Mouse (Mus musculus): ENCODE data around the gene Nkx2-3. TPM values are rescaled to one million over a fixed set of nuclear protein-coding genes. Genes with fewer than 3 reads are reported as not detected.

Nkx2-3 gene
- polyA plus RNA-seq, 1 experiment from 2014 or later, result 31.4 TPM

- Histone ChIP-seq H3K4me3 (replicated peaks) (no peak overlapping the region), H3K9ac (no peak overlapping the region), H3K4me1 (no peaks in the 10 kb centered on the region), H3K9me3 (no peaks in the 10 kb centered on the region), H3K36me3 (no peaks in the 10 kb centered on the region), H3K27ac (no peak overlapping the region), H3K4me2 (no peak overlapping the region), H3K27me3 (replicated peaks) (0 out of 2 replicates have a peak, but pooled peaks cover 5% of the 10 kb centered on the region)
- 42% methylated on average over 4 of the region's 4 CpGs for WGBS
- ATAC-seq (ENCODE audit: insufficient read depth, low FRiP score, low read depth), result no peak
Measured at GRCm38 (mm10) chr19:43629088-43629487, 17.0 kb downstream of the Nkx2-3 start.

GRCm38 (mm10) chr19:43630466-43631251, 18.5 kb downstream of the Nkx2-3 start:
- Histone ChIP-seq H3K4me1 (no peaks in the 10 kb centered on the region), H3K9me3 (no peaks in the 10 kb centered on the region), H3K9ac (no peak overlapping the region), H3K27me3 (replicated peaks) (0 out of 2 replicates have a peak, but pooled peaks cover 5% of the 10 kb centered on the region), H3K27ac (no peak overlapping the region), H3K36me3 (no peaks in the 10 kb centered on the region), H3K4me2 (no peak overlapping the region), H3K4me3 (replicated peaks) (no peak overlapping the region)
- 27% methylated on average over 12 of the region's 12 CpGs for WGBS
- peak; percentile 56; the same call in 1 of the 2 replicates for ATAC-seq (ENCODE audit: insufficient read depth, low FRiP score, low read depth)

GRCm38 (mm10) chr19:43641833-43642232, 29.7 kb downstream of the Nkx2-3 start:
- no peaks in the 10 kb centered on the region for H3K9me3 ChIP-seq
- H3K27me3 ChIP-seq (replicated peaks), result 0 out of 2 replicates have a peak, but pooled peaks cover 2% of the 10 kb centered on the region
- H3K9ac ChIP-seq, result no peak overlapping the region
- no peaks in the 10 kb centered on the region for H3K36me3 ChIP-seq
- peak; percentile 50; the same call in 1 of the 2 replicates for ATAC-seq (ENCODE audit: insufficient read depth, low FRiP score, low read depth)
- peak overlapping the region; percentile 44; the same call in 1 of the 2 replicates for H3K27ac ChIP-seq
- 59% methylated on average over 11 of the region's 11 CpGs for WGBS
- H3K4me1 ChIP-seq, result 0 out of 2 replicates have a peak, but pooled peaks cover 7% of the 10 kb centered on the region
- no peak overlapping the region for H3K4me2 ChIP-seq
- no peak overlapping the region for H3K4me3 ChIP-seq (replicated peaks)

GRCm38 (mm10) chr19:43642843-43643242, 30.7 kb downstream of the Nkx2-3 start:
- Histone ChIP-seq H3K27me3 (replicated peaks) (0 out of 2 replicates have a peak, but pooled peaks cover 2% of the 10 kb centered on the region), H3K4me3 (replicated peaks) (no peak overlapping the region), H3K9me3 (no peaks in the 10 kb centered on the region), H3K36me3 (no peaks in the 10 kb centered on the region), H3K27ac (no peak overlapping the region), H3K4me2 (no peak overlapping the region), H3K4me1 (0 out of 2 replicates have a peak, but pooled peaks cover 7% of the 10 kb centered on the region), H3K9ac (no peak overlapping the region)
- no peak for ATAC-seq (ENCODE audit: insufficient read depth, low FRiP score, low read depth)
- 73% methylated on average over 9 of the region's 9 CpGs for WGBS

- Histone ChIP-seq H3K27me3 (replicated peaks) (no peaks in the 10 kb centered on the region), H3K4me2 (no peak overlapping the region), H3K4me3 (replicated peaks) (no peak overlapping the region), H3K9ac (no peak overlapping the region), H3K27ac (no peak overlapping the region), H3K9me3 (no peaks in the 10 kb centered on the region), H3K4me1 (0 out of 2 replicates have a peak, but pooled peaks cover 7% of the 10 kb centered on the region), H3K36me3 (no peaks in the 10 kb centered on the region)
- ATAC-seq (ENCODE audit: insufficient read depth, low FRiP score, low read depth), result no peak
- 85% methylated on average over 9 of the region's 9 CpGs for WGBS
Measured at GRCm38 (mm10) chr19:43645508-43645907, 33.4 kb downstream of the Nkx2-3 start.

GRCm38 (mm10) chr19:43646852-43647251, 34.7 kb downstream of the Nkx2-3 start:
- Histone ChIP-seq H3K4me1 (peaks cover 8% of the 10 kb centered on the region; the same call in 1 of the 2 replicates), H3K27me3 (replicated peaks) (no peaks in the 10 kb centered on the region), H3K9ac (no peak overlapping the region), H3K9me3 (no peaks in the 10 kb centered on the region), H3K4me2 (no peak overlapping the region), H3K4me3 (replicated peaks) (no peak overlapping the region), H3K27ac (no peak overlapping the region), H3K36me3 (no peaks in the 10 kb centered on the region)
- 30% methylated on average over 7 of the region's 7 CpGs for WGBS
- no peak for ATAC-seq (ENCODE audit: insufficient read depth, low FRiP score, low read depth)

GRCm38 (mm10) chr19:43647261-43647660, 35.1 kb downstream of the Nkx2-3 start:
- Histone ChIP-seq H3K9ac (no peak overlapping the region), H3K4me2 (no peak overlapping the region), H3K27ac (no peak overlapping the region), H3K4me3 (replicated peaks) (no peak overlapping the region), H3K36me3 (no peaks in the 10 kb centered on the region), H3K27me3 (replicated peaks) (no peaks in the 10 kb centered on the region), H3K4me1 (peaks cover 8% of the 10 kb centered on the region; the same call in 1 of the 2 replicates), H3K9me3 (no peaks in the 10 kb centered on the region)
- ATAC-seq (ENCODE audit: insufficient read depth, low FRiP score, low read depth), result no peak
- 63% methylated on average over 9 of the region's 9 CpGs for WGBS

GRCm38 (mm10) chr19:43648343-43648742, 36.2 kb downstream of the Nkx2-3 start:
- peaks cover 11% of the 10 kb centered on the region; the same call in 1 of the 2 replicates for H3K4me1 ChIP-seq

GRCm38 (mm10) chr19:43651241-43651785, 39.2 kb downstream of the Nkx2-3 start:
- Histone ChIP-seq H3K27ac (peak overlapping the region; percentile 69), H3K9me3 (no peaks in the 10 kb centered on the region), H3K4me1 (peaks cover 13% of the 10 kb centered on the region; the same call in 1 of the 2 replicates), H3K4me2 (no peak overlapping the region), H3K4me3 (replicated peaks) (no peak overlapping the region), H3K9ac (no peak overlapping the region), H3K36me3 (no peaks in the 10 kb centered on the region), H3K27me3 (replicated peaks) (no peaks in the 10 kb centered on the region)
- WGBS, result 27% methylated on average over 8 of the region's 8 CpGs
- ATAC-seq (ENCODE audit: insufficient read depth, low FRiP score, low read depth), result no peak

More at GRCm38 (mm10) chr19:43648343-43648742, 36.2 kb downstream of the Nkx2-3 start:
- ATAC-seq (ENCODE audit: insufficient read depth, low FRiP score, low read depth), result no peak
- Histone ChIP-seq H3K27ac (no peak overlapping the region), H3K9ac (no peak overlapping the region), H3K4me2 (no peak overlapping the region), H3K9me3 (no peaks in the 10 kb centered on the region), H3K4me3 (replicated peaks) (no peak overlapping the region), H3K27me3 (replicated peaks) (no peaks in the 10 kb centered on the region), H3K36me3 (no peaks in the 10 kb centered on the region)
- WGBS, result 82% methylated on average over 4 of the region's 4 CpGs

GRCm38 (mm10) chr19:43655735-43656492, 43.8 kb downstream of the Nkx2-3 start:
- Histone ChIP-seq H3K27ac (no peak overlapping the region), H3K36me3 (no peaks in the 10 kb centered on the region), H3K27me3 (replicated peaks) (no peaks in the 10 kb centered on the region), H3K9me3 (no peaks in the 10 kb centered on the region), H3K4me3 (replicated peaks) (no peak overlapping the region), H3K4me1 (peaks cover 11% of the 10 kb centered on the region; the same call in 1 of the 2 replicates), H3K9ac (no peak overlapping the region), H3K4me2 (no peak overlapping the region)
- ATAC-seq (ENCODE audit: insufficient read depth, low FRiP score, low read depth), result no peak
- WGBS, result 35% methylated on average over 11 of the region's 11 CpGs

GRCm38 (mm10) chr19:43659632-43660031, 47.5 kb downstream of the Nkx2-3 start:
- Histone ChIP-seq H3K36me3 (peaks cover 17% of the 10 kb centered on the region; the same call in 1 of the 2 replicates), H3K27me3 (replicated peaks) (no peaks in the 10 kb centered on the region)
- 78% methylated on average over 6 of the region's 6 CpGs for WGBS

More at GRCm38 (mm10) chr19:43659632-43660031, 47.5 kb downstream of the Nkx2-3 start:
- no peak overlapping the region for H3K4me2 ChIP-seq
- ATAC-seq (ENCODE audit: insufficient read depth, low FRiP score, low read depth), result no peak
- H3K9me3 ChIP-seq, result no peaks in the 10 kb centered on the region
- peaks cover 7% of the 10 kb centered on the region for H3K4me1 ChIP-seq
- no peak overlapping the region for H3K4me3 ChIP-seq (replicated peaks)
- H3K9ac ChIP-seq, result no peak overlapping the region
- no peak overlapping the region for H3K27ac ChIP-seq
